8 mouse cellular contexts compared by ENCODE assay signal in genomic region chr10:99264301-99265010, GRCm38 (mm10). TPM values are rescaled to one million over a fixed set of nuclear protein-coding genes. Genes with fewer than 3 reads are reported as not detected.
DNase-seq lines count a peak whose midpoint lies in the region; ATAC-seq and TF ChIP-seq lines count a peak whose summit lies in the region.

No protein-coding gene starts in this region.

- H3K4me3 ChIP-seq in gastrocnemius, adult 2 months = peak overlapping the region; percentile 86
- peak overlapping the region; percentile 60 for H3K4me3 ChIP-seq in hindbrain, embryonic 11.5 days (ENCODE audit: low read depth, low read length)
- H3K4me3 ChIP-seq in limb, embryonic 15.5 days = peak overlapping the region; percentile 70
- H3K4me3 ChIP-seq in neural tube, embryonic 11.5 days (ENCODE audit: low read depth, low read length) = peak overlapping the region; percentile 52

- H3K36me3 ChIP-seq in hindbrain, embryonic 11.5 days (ENCODE audit: control insufficient read depth, insufficient read depth, low read length) = no peaks in the 10 kb centered on the region
- H3K36me3 ChIP-seq in limb, embryonic 15.5 days = no peaks in the 10 kb centered on the region
- H3K36me3 ChIP-seq in neural tube, embryonic 11.5 days (ENCODE audit: control insufficient read depth, insufficient read depth, low read length) = no peaks in the 10 kb centered on the region

- H3K9ac ChIP-seq in hindbrain, embryonic 11.5 days (ENCODE audit: low read depth, low read length) = peak overlapping the region; percentile 82
- H3K9ac ChIP-seq in limb, embryonic 15.5 days = peak overlapping the region; percentile 71
- peak overlapping the region; percentile 69 for H3K9ac ChIP-seq in neural tube, embryonic 11.5 days (ENCODE audit: low read length)

- H3K4me1 ChIP-seq in hindbrain, embryonic 11.5 days (replicated peaks; ENCODE audit: control insufficient read depth, insufficient read depth, low read length) = peaks cover 18% of the 10 kb centered on the region
- peaks cover 39% of the 10 kb centered on the region for H3K4me1 ChIP-seq in limb, embryonic 15.5 days
- peaks cover 38% of the 10 kb centered on the region for H3K4me1 ChIP-seq in neural tube, embryonic 11.5 days (ENCODE audit: control insufficient read depth, insufficient read depth, low read length)

- H3K9me3 ChIP-seq in hindbrain, embryonic 11.5 days (ENCODE audit: control insufficient read depth, low read length) = no peaks in the 10 kb centered on the region
- H3K9me3 ChIP-seq in limb, embryonic 15.5 days = no peaks in the 10 kb centered on the region
- no peaks in the 10 kb centered on the region for H3K9me3 ChIP-seq in neural tube, embryonic 11.5 days (ENCODE audit: control insufficient read depth, low read length)

- peak overlapping the region; percentile 95 for H3K27ac ChIP-seq in gastrocnemius, adult 2 months
- H3K27ac ChIP-seq in hindbrain, embryonic 11.5 days (ENCODE audit: low read depth, low read length) = peak overlapping the region; percentile 91; the same call in 1 of the 2 replicates
- H3K27ac ChIP-seq in limb, embryonic 15.5 days = peak overlapping the region; percentile 97
- peak overlapping the region; percentile 80 for H3K27ac ChIP-seq in neural tube, embryonic 11.5 days (ENCODE audit: low read depth, low read length)

- WGBS in hindbrain, embryonic 11.5 days = under 1% methylated on average over 26 of the region's 26 CpGs
- WGBS in limb, embryonic 15.5 days = 1% methylated on average over 26 of the region's 26 CpGs
- under 1% methylated on average over 26 of the region's 26 CpGs for WGBS in neural tube, embryonic 11.5 days

- DNase-seq in gastrocnemius, adult 2 months = peak; percentile 42
- DNase-seq in gastrocnemius, adult 18-20 months (ENCODE audit: low spot score) = no peak
- peak; percentile 40 for DNase-seq in CD4-positive helper T cell, adult 2 months (ENCODE audit: low read depth, low spot score)
- peak; percentile 58 for DNase-seq in embryo, embryonic 9.5 days (ENCODE audit: extremely low spot score)
- peak; percentile 57 for DNase-seq in hindbrain, embryonic 11.5 days (ENCODE audit: low spot score)
- peak; percentile 45 for DNase-seq in neural tube, embryonic 11.5 days (ENCODE audit: low spot score)
- no peak for DNase-seq in urinary bladder, postnatal 4 days (ENCODE audit: low spot score in 2 of 2)

- intact Hi-C loops in gastrocnemius, adult 2 months (cut with DNase I) = loop anchor here (5.0 kb wide), 3 partner anchors 62 to 313 kb away; no protein-coding TSS in a partner anchor

- TF ChIP-seq CTCF in gastrocnemius, adult 2 months (IDR thresholded peaks at IDR 0.05) = no peak

- no peaks in the 10 kb centered on the region for H3K27me3 ChIP-seq in hindbrain, embryonic 11.5 days (ENCODE audit: control insufficient read depth, insufficient read depth, low read length)
- H3K27me3 ChIP-seq in limb, embryonic 15.5 days = no peaks in the 10 kb centered on the region
- H3K27me3 ChIP-seq in neural tube, embryonic 11.5 days (ENCODE audit: control insufficient read depth, insufficient read depth, low read length) = 0 out of 2 replicates have a peak, but pooled peaks cover 2% of the 10 kb centered on the region

- no peak for ATAC-seq in hindbrain, embryonic 11.5 days (ENCODE audit: low FRiP score)
- no peak for ATAC-seq in limb, embryonic 15.5 days (ENCODE audit: insufficient number of reproducible peaks, low FRiP score, low TSS enrichment, low read depth)
- ATAC-seq in neural tube, embryonic 11.5 days (ENCODE audit: insufficient read depth, low FRiP score, low TSS enrichment) = no peak

- peak overlapping the region; percentile 89 for H3K4me2 ChIP-seq in hindbrain, embryonic 11.5 days (replicated peaks; ENCODE audit: low read depth, low read length)
- H3K4me2 ChIP-seq in limb, embryonic 15.5 days = peak overlapping the region; percentile 74
- peak overlapping the region; percentile 93 for H3K4me2 ChIP-seq in neural tube, embryonic 11.5 days (ENCODE audit: low read depth)

RNA-seq across cellular contexts. Expression of gene Dusp6, which starts 1.4 kb away (rescaled TPM):
- 10 to 100 TPM; 12.8 TPM for total RNA-seq in gastrocnemius, adult 2 months (2021)
- total RNA-seq in gastrocnemius, adult 18-20 months (2021) = 10 to 100 TPM in 1 of 2 experiments, 1 to 10 TPM in 1; 7.2 to 12.4 TPM
- polyA plus RNA-seq in hindbrain, embryonic 11.5 days (2014; fragmentation: Nextera tagmentation; extraction: Ambion mirVana) = 41.3 and 48.3 TPM in 2 replicates
- polyA plus RNA-seq in limb, embryonic 15.5 days (2015; fragmentation: Nextera tagmentation; extraction: Ambion mirVana) = 66.8 and 71.9 TPM in 2 replicates
- polyA plus RNA-seq in neural tube, embryonic 11.5 days (2014; fragmentation: Nextera tagmentation; extraction: Ambion mirVana) = 57.5 and 62.0 TPM in 2 replicates

Comparison
In these comparisons a context has a peak if more than half of its experiments do, and no peak if none do; other contexts are left out.
1. DNase-seq: peak in gastrocnemius, adult 2 months (single experiment), CD4-positive helper T cell, adult 2 months (single experiment), embryo, embryonic 9.5 days (single experiment), hindbrain, embryonic 11.5 days (single experiment) and neural tube, embryonic 11.5 days (single experiment); none in gastrocnemius, adult 18-20 months (single experiment) and urinary bladder, postnatal 4 days (0 of 2).
2. Peak in every context shown above with its lines, with median percentiles within 50 percentile points of each other: H3K27ac ChIP-seq, H3K4me3 ChIP-seq, H3K4me2 ChIP-seq and H3K9ac ChIP-seq.